Mouse (Mus musculus): ENCODE results near the gene Cpne9.

GRCm38 (mm10) chr6:113351161-113351560 is 69.1 kb downstream of the Cpne9 start:
- TF ChIP-seq CHD2 (IDR thresholded peaks at IDR 0.05; ENCODE audit: low read depth, low read length), result no peak
- TF ChIP-seq ZC3H11A (IDR thresholded peaks at IDR 0.05; ENCODE audit: borderline replicate concordance, low read depth, low read length), result no peak
- TF ChIP-seq HCFC1 (IDR thresholded peaks at IDR 0.05; ENCODE audit: borderline replicate concordance, insufficient read depth, low read length), result no peak
- TF ChIP-seq MAFK (IDR thresholded peaks at IDR 0.05; ENCODE audit: insufficient read depth, low read depth, low read length), result no peak
- no peak for TF ChIP-seq ZNF384 (IDR thresholded peaks at IDR 0.05; ENCODE audit: low read depth, low read length)

Measured in ES-E14 (cell line).